Comparison of ENCODE assay signal across 8 mouse cellular contexts in the genomic region with DNA sequence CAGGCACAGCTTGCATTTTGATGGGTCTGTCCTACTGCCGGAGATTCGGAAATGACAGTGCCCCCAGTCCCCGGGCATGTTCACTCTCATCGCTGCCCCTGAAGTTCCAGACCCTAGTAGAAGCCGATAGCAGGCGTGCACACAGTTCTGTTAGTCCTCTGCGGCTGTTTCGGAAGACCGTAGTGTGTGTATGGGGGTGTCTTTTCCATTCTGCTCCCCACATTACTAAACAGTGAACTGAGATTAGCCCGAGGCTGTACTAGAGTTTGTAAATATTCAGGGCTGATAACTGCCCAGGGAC. TPM values are rescaled to one million over a fixed set of nuclear protein-coding genes. Genes with fewer than 3 reads are reported as not detected.
A peak's percentile ranks its signal among the peaks of the same experiment; 100 is the strongest.
DNase-seq lines count a peak whose midpoint lies in the region; ATAC-seq and TF ChIP-seq lines count a peak whose summit lies in the region.

No protein-coding gene starts in this region.

- H3K4me3 ChIP-seq in lung, embryonic 14.5 days (ENCODE audit: low read depth, low read length): peak overlapping the region; percentile 96
- H3K4me3 ChIP-seq in embryonic facial prominence, embryonic 14.5 days (ENCODE audit: low read depth, low read length): peak overlapping the region; percentile 86
- peak overlapping the region; percentile 100 for H3K4me3 ChIP-seq in intestine, postnatal 0 days (ENCODE audit: low read depth, low read length)
- peak overlapping the region; percentile 87 for H3K4me3 ChIP-seq in neural tube, embryonic 15.5 days (replicated peaks)

- TF ChIP-seq CTCF in lung, embryonic 14.5 days (IDR thresholded peaks at IDR 0.05; ENCODE audit: low read depth): no peak
- no peak for TF ChIP-seq CTCF in intestine, postnatal 0 days (IDR thresholded peaks at IDR 0.05; ENCODE audit: low read depth)

- peaks cover 38% of the 10 kb centered on the region for H3K36me3 ChIP-seq in lung, embryonic 14.5 days (ENCODE audit: insufficient read depth)
- H3K36me3 ChIP-seq in embryonic facial prominence, embryonic 14.5 days (ENCODE audit: control insufficient read depth, insufficient read depth, low read length): peaks cover 34% of the 10 kb centered on the region; the same call in 1 of the 2 replicates
- peaks cover 19% of the 10 kb centered on the region for H3K36me3 ChIP-seq in intestine, postnatal 0 days (ENCODE audit: control insufficient read depth, insufficient read depth)
- H3K36me3 ChIP-seq in neural tube, embryonic 15.5 days: peaks cover 35% of the 10 kb centered on the region

- peaks cover 6% of the 10 kb centered on the region; the same call in 1 of the 2 replicates for H3K4me1 ChIP-seq in lung, embryonic 14.5 days (ENCODE audit: insufficient read depth)
- H3K4me1 ChIP-seq in embryonic facial prominence, embryonic 14.5 days (ENCODE audit: control insufficient read depth, insufficient read depth, low read length): peaks cover 8% of the 10 kb centered on the region
- peaks cover 6% of the 10 kb centered on the region for H3K4me1 ChIP-seq in intestine, postnatal 0 days (replicated peaks; ENCODE audit: control insufficient read depth, insufficient read depth, low read length)
- peaks cover 16% of the 10 kb centered on the region for H3K4me1 ChIP-seq in neural tube, embryonic 15.5 days

- H3K4me2 ChIP-seq in lung, embryonic 14.5 days: peak overlapping the region; percentile 98
- peak overlapping the region; percentile 94 for H3K4me2 ChIP-seq in embryonic facial prominence, embryonic 14.5 days (ENCODE audit: low read depth, low read length)
- peak overlapping the region; percentile 97 for H3K4me2 ChIP-seq in intestine, postnatal 0 days (replicated peaks; ENCODE audit: low read depth)
- H3K4me2 ChIP-seq in neural tube, embryonic 15.5 days: peak overlapping the region; percentile 94

- WGBS in lung, embryonic 14.5 days: 2% methylated on average over 10 of the region's 10 CpGs
- 4% methylated on average over 10 of the region's 10 CpGs for WGBS in embryonic facial prominence, embryonic 14.5 days
- 0% methylated on average over 10 of the region's 10 CpGs for WGBS in intestine, postnatal 0 days
- WGBS in neural tube, embryonic 15.5 days: 3% methylated on average over 10 of the region's 10 CpGs

- H3K9me3 ChIP-seq in lung, embryonic 14.5 days (ENCODE audit: low read depth, low read length): no peaks in the 10 kb centered on the region
- no peaks in the 10 kb centered on the region for H3K9me3 ChIP-seq in embryonic facial prominence, embryonic 14.5 days (ENCODE audit: control insufficient read depth, low read length)
- H3K9me3 ChIP-seq in intestine, postnatal 0 days (ENCODE audit: control insufficient read depth): no peaks in the 10 kb centered on the region
- H3K9me3 ChIP-seq in neural tube, embryonic 15.5 days (replicated peaks): no peaks in the 10 kb centered on the region

- H3K9ac ChIP-seq in lung, embryonic 14.5 days: peak overlapping the region; percentile 91
- peak overlapping the region; percentile 81 for H3K9ac ChIP-seq in embryonic facial prominence, embryonic 14.5 days (ENCODE audit: low read depth, low read length)
- peak overlapping the region; percentile 81 for H3K9ac ChIP-seq in intestine, postnatal 0 days (ENCODE audit: low read depth, low read length)
- peak overlapping the region; percentile 92 for H3K9ac ChIP-seq in neural tube, embryonic 15.5 days (replicated peaks)

- no peaks in the 10 kb centered on the region for H3K27me3 ChIP-seq in lung, embryonic 14.5 days (ENCODE audit: insufficient read depth, low read length)
- no peaks in the 10 kb centered on the region for H3K27me3 ChIP-seq in embryonic facial prominence, embryonic 14.5 days (replicated peaks; ENCODE audit: control insufficient read depth, insufficient read depth, low read length)
- H3K27me3 ChIP-seq in intestine, postnatal 0 days (replicated peaks; ENCODE audit: control insufficient read depth, insufficient read depth, low read length): no peaks in the 10 kb centered on the region
- no peaks in the 10 kb centered on the region for H3K27me3 ChIP-seq in neural tube, embryonic 15.5 days (replicated peaks)

- no peak; the same call in 1 of the 2 replicates for ATAC-seq in lung, embryonic 14.5 days (ENCODE audit: insufficient read depth)
- peak; percentile 31; the same call in 1 of the 2 replicates for ATAC-seq in embryonic facial prominence, embryonic 14.5 days (ENCODE audit: low read depth)
- peak; percentile 8 for ATAC-seq in intestine, postnatal 0 days
- ATAC-seq in neural tube, embryonic 15.5 days (ENCODE audit: low FRiP score): peak; percentile 71

- H3K27ac ChIP-seq in lung, embryonic 14.5 days (ENCODE audit: low read depth): peak overlapping the region; percentile 86
- peak overlapping the region; percentile 82 for H3K27ac ChIP-seq in embryonic facial prominence, embryonic 14.5 days (replicated peaks; ENCODE audit: low read depth, low read length)
- H3K27ac ChIP-seq in intestine, postnatal 0 days (ENCODE audit: low read depth, low read length): peak overlapping the region; percentile 90
- peak overlapping the region; percentile 89 for H3K27ac ChIP-seq in neural tube, embryonic 15.5 days (replicated peaks)

- peak; percentile 24 for DNase-seq in lung, embryonic 14.5 days
- no peak for DNase-seq in lung, postnatal 4 days
- no peak for DNase-seq in embryonic facial prominence, embryonic 14.5 days (ENCODE audit: low spot score)
- no peak for DNase-seq in adrenal gland, postnatal 4 days (ENCODE audit: low spot score in 2 of 2)
- DNase-seq in thymus, postnatal 0 days (ENCODE audit: low spot score): no peak
- no peak for DNase-seq in ovary, adult 18-20 months (ENCODE audit: low spot score)

RNA-seq across cellular contexts. Expression of gene Nup133, which starts 0.6 kb away (rescaled TPM):
- polyA plus RNA-seq in lung, embryonic 14.5 days (2014; fragmentation: Nextera tagmentation; extraction: Ambion mirVana): 47.8 and 54.4 TPM in 2 replicates
- 30.4 and 31.8 TPM in 2 replicates for polyA plus RNA-seq in embryonic facial prominence, embryonic 14.5 days (2014; fragmentation: Nextera tagmentation; extraction: Ambion mirVana)
- 7.7 and 8.5 TPM in 2 replicates for polyA plus RNA-seq in intestine, postnatal 0 days (2015; fragmentation: Nextera tagmentation; extraction: Ambion mirVana)
- polyA plus RNA-seq in neural tube, embryonic 15.5 days (2015; fragmentation: Nextera tagmentation; extraction: Ambion mirVana): 16.8 and 24.1 TPM in 2 replicates
- total RNA-seq in adrenal gland, postnatal 4 days (2021): 10 to 100 TPM; 32.2 to 33.4 TPM
- polyA plus RNA-seq in thymus, postnatal 0 days (2015; fragmentation: Nextera tagmentation; extraction: Ambion mirVana): 25.4 and 26.2 TPM in 2 replicates

RNA-seq across cellular contexts. Expression of gene Abcb10, which starts 33.3 kb away (rescaled TPM):
- polyA plus RNA-seq in lung, embryonic 14.5 days (2014; fragmentation: Nextera tagmentation; extraction: Ambion mirVana): 17.8 and 18.9 TPM in 2 replicates
- polyA plus RNA-seq in embryonic facial prominence, embryonic 14.5 days (2014; fragmentation: Nextera tagmentation; extraction: Ambion mirVana): 15.8 and 16.7 TPM in 2 replicates
- 10.7 and 11.9 TPM in 2 replicates for polyA plus RNA-seq in intestine, postnatal 0 days (2015; fragmentation: Nextera tagmentation; extraction: Ambion mirVana)
- 14.0 and 16.4 TPM in 2 replicates for polyA plus RNA-seq in neural tube, embryonic 15.5 days (2015; fragmentation: Nextera tagmentation; extraction: Ambion mirVana)
- 10 to 100 TPM; 19.4 to 24.5 TPM for total RNA-seq in adrenal gland, postnatal 4 days (2021)
- polyA plus RNA-seq in thymus, postnatal 0 days (2015; fragmentation: Nextera tagmentation; extraction: Ambion mirVana): 4.1 and 4.4 TPM in 2 replicates

RNA-seq across cellular contexts. Expression of gene Acta1, which starts 55.1 kb away (rescaled TPM):
- 0.99 and 2.5 TPM in 2 replicates for polyA plus RNA-seq in lung, embryonic 14.5 days (2014; fragmentation: Nextera tagmentation; extraction: Ambion mirVana)
- 2,164 and 3,230 TPM in 2 replicates for polyA plus RNA-seq in embryonic facial prominence, embryonic 14.5 days (2014; fragmentation: Nextera tagmentation; extraction: Ambion mirVana)
- polyA plus RNA-seq in intestine, postnatal 0 days (2015; fragmentation: Nextera tagmentation; extraction: Ambion mirVana): 2.7 and 7.6 TPM in 2 replicates
- polyA plus RNA-seq in neural tube, embryonic 15.5 days (2015; fragmentation: Nextera tagmentation; extraction: Ambion mirVana): 92.7 and 174 TPM in 2 replicates
- total RNA-seq in adrenal gland, postnatal 4 days (2021): 1,000 to 10,000 TPM in 1 of 2 experiments, 100 to 1,000 TPM in 1; 358 to 1,099 TPM
- 14.5 and 22.3 TPM in 2 replicates for polyA plus RNA-seq in thymus, postnatal 0 days (2015; fragmentation: Nextera tagmentation; extraction: Ambion mirVana)

Comparison
In these comparisons a context has a peak if more than half of its experiments do, and no peak if none do; other contexts are left out.
1. RNA of gene Acta1, which starts 55.1 kb away (polyA plus RNA-seq): 2,164 to 3,230 TPM in embryonic facial prominence, embryonic 14.5 days; 92.7 to 174 TPM in neural tube, embryonic 15.5 days, 14.5 to 22.3 TPM in thymus, postnatal 0 days, 2.7 to 7.6 TPM in intestine, postnatal 0 days and 0.99 to 2.5 TPM in lung, embryonic 14.5 days; every median in the first group is over 10 times any median in the second.
2. Peak in every context shown above with its lines, with median percentiles within 50 percentile points of each other: H3K27ac ChIP-seq, H3K4me2 ChIP-seq, H3K4me3 ChIP-seq and H3K9ac ChIP-seq.